Mouse (Mus musculus) limb, embryonic 14.5 days (tissue): ENCODE results near the gene Slc25a12. TPM values are rescaled to one million over a fixed set of nuclear protein-coding genes. Genes with fewer than 3 reads are reported as not detected.

Experiments
- ATAC-seq: fragments of 200-750 bp; cut with Nextera tagmentation; 2 replicates; pipeline ENCODE4 v1.8.0; 2017; ENCODE audit warnings: low read depth, moderate number of reproducible peaks, moderate TSS enrichment; ENCODE audit not compliant: low FRiP score
- DNase-seq: peaks from one replicate; pipeline ENCODE4 v3.0.0-alpha.2; 2015; ENCODE audit warnings: low spot score
- H3K27ac ChIP-seq: fragments of 300-500 bp; sonication (generic); replicated peaks from 2 replicates; pipeline ENCODE4 v1.5.1; 2014; ENCODE audit warnings: low read depth, mild to moderate bottlenecking, low read length, moderate library complexity, mixed read lengths
- H3K27me3 ChIP-seq: fragments of 300-500 bp; sonication (generic); 2 replicates; pipeline ENCODE4 v1.6.1; 2014; ENCODE audit warnings: low read length, mixed read lengths; ENCODE audit not compliant: control insufficient read depth, insufficient read depth
- H3K36me3 ChIP-seq: fragments of 300-500 bp; sonication (generic); 2 replicates; pipeline ENCODE4 v1.6.1; 2014; ENCODE audit warnings: mild to moderate bottlenecking, low read length, moderate library complexity, mixed read lengths; ENCODE audit not compliant: control insufficient read depth, insufficient read depth
- H3K4me1 ChIP-seq: fragments of 300-500 bp; sonication (generic); 2 replicates; pipeline ENCODE4 v1.6.1; 2014; ENCODE audit warnings: antibody characterized with exemption, low read length, mixed read lengths; ENCODE audit not compliant: control insufficient read depth, insufficient read depth
- H3K4me2 ChIP-seq: fragments of 300-500 bp; sonication (generic); replicated peaks from 2 replicates; pipeline ENCODE4 v1.6.1; 2014; ENCODE audit warnings: low read depth, mild to moderate bottlenecking, low read length, moderate library complexity; ENCODE audit not compliant: severe bottlenecking
- H3K4me3 ChIP-seq: fragments of 300-500 bp; sonication (generic); replicated peaks from 2 replicates; pipeline ENCODE4 v1.5.1; 2014; ENCODE audit warnings: low read length
- H3K9ac ChIP-seq: fragments of 300-500 bp; sonication (generic); 2 replicates; pipeline ENCODE4 v1.6.1; 2014; ENCODE audit warnings: mild to moderate bottlenecking, low read depth, low read length, moderate library complexity; ENCODE audit not compliant: severe bottlenecking
- H3K9me3 ChIP-seq: fragments of 300-500 bp; sonication (generic); 2 replicates; pipeline ENCODE4 v1.6.1; 2016; ENCODE audit warnings: low read length; ENCODE audit not compliant: control insufficient read depth
- POLR2A ChIP-seq: fragments of 200-500 bp; IDR thresholded peaks from 2 replicates; pipeline ENCODE4 v1.8.0; 2012; ENCODE audit warnings: inconsistent platforms, mild to moderate bottlenecking, moderate library complexity, borderline replicate concordance; ENCODE audit not compliant: insufficient read depth, insufficient read length; ENCODE audit errors: extremely low read depth
- WGBS: fragments of 180-500 bp; shearing (Covaris S2); extraction: QIAGEN DNeasy Blood & Tissue Kit; methylation state at CpG from one replicate; pipeline ENCODE4 v1.1.7; 2014; 5-methylcytosine and 5-hydroxymethylcytosine counted together
- polyA plus RNA-seq, 2 experiments: library from polyadenylated mRNA; depleted of rRNA in 1 of 2; stranded (reverse) in 1 of 2; unstranded in 1 of 2; fragments of >200 nt; fragmentation: Nextera tagmentation in 1 of 2; extraction: Ambion mirVana in 1 of 2; gene quantifications; 2 replicates each; pipeline versions ENCODE4 v1.2.1 to v1.2.3; 2012 to 2014

Gene Slc25a12
- polyA plus RNA-seq, 2 experiments: 30.9 to 33.1 TPM

- H3K4me1 ChIP-seq: 0 out of 2 replicates have a peak, but pooled peaks cover 4% of the 10 kb centered on the region
- H3K36me3 ChIP-seq: peaks cover 21% of the 10 kb centered on the region
- no peak for ATAC-seq
- no peak overlapping the region for H3K9ac ChIP-seq
- TF ChIP-seq POLR2A: no peak
- no peak overlapping the region for H3K27ac ChIP-seq
- H3K9me3 ChIP-seq: no peaks in the 10 kb centered on the region
- no peak overlapping the region for H3K4me2 ChIP-seq
- no peak overlapping the region for H3K4me3 ChIP-seq
- H3K27me3 ChIP-seq: no peaks in the 10 kb centered on the region
- no peak for DNase-seq
These were observed 61.2 kb downstream of the Slc25a12 start for GRCm38 (mm10) chr2:71306357-71306756.

GRCm38 (mm10) chr2:71304821-71305220 lies 62.7 kb downstream of the Slc25a12 start:
- H3K9ac ChIP-seq: no peak overlapping the region
- H3K36me3 ChIP-seq: peaks cover 7% of the 10 kb centered on the region
- H3K27ac ChIP-seq: no peak overlapping the region
- H3K9me3 ChIP-seq: no peaks in the 10 kb centered on the region
- 0 out of 2 replicates have a peak, but pooled peaks cover 4% of the 10 kb centered on the region for H3K4me1 ChIP-seq
- no peak for TF ChIP-seq POLR2A
- no peaks in the 10 kb centered on the region for H3K27me3 ChIP-seq
- ATAC-seq: no peak
- no peak overlapping the region for H3K4me3 ChIP-seq
- no peak for DNase-seq
- WGBS: 28% methylated on average over 3 of the region's 3 CpGs
- no peak overlapping the region for H3K4me2 ChIP-seq

GRCm38 (mm10) chr2:71303221-71303620 lies 64.3 kb downstream of the Slc25a12 start:
- ATAC-seq (no peak), DNase-seq (no peak)
- H3K4me1 ChIP-seq: peaks cover 5% of the 10 kb centered on the region
- TF ChIP-seq POLR2A: no peak
- H3K4me3 ChIP-seq: no peak overlapping the region
- no peak overlapping the region for H3K9ac ChIP-seq
- H3K9me3 ChIP-seq: no peaks in the 10 kb centered on the region
- H3K27ac ChIP-seq: no peak overlapping the region
- H3K27me3 ChIP-seq: no peaks in the 10 kb centered on the region
- peaks cover 9% of the 10 kb centered on the region for H3K36me3 ChIP-seq
- no peak overlapping the region for H3K4me2 ChIP-seq

- TF ChIP-seq POLR2A: no peak
- H3K9ac ChIP-seq: no peak overlapping the region
- ATAC-seq (no peak), DNase-seq (no peak)
- H3K4me3 ChIP-seq: no peak overlapping the region
- peaks cover 6% of the 10 kb centered on the region for H3K36me3 ChIP-seq
- 69% methylated on average over 3 of the region's 3 CpGs for WGBS
- H3K4me1 ChIP-seq: peaks cover 10% of the 10 kb centered on the region
- no peaks in the 10 kb centered on the region for H3K9me3 ChIP-seq
- no peaks in the 10 kb centered on the region for H3K27me3 ChIP-seq
- H3K27ac ChIP-seq: no peak overlapping the region
- no peak overlapping the region for H3K4me2 ChIP-seq
These were observed 65.3 kb downstream of the Slc25a12 start for GRCm38 (mm10) chr2:71302156-71302663.

- ATAC-seq (no peak), DNase-seq (no peak)
- H3K27me3 ChIP-seq: no peaks in the 10 kb centered on the region
- TF ChIP-seq POLR2A: no peak
- H3K4me1 ChIP-seq: peaks cover 10% of the 10 kb centered on the region
- H3K4me2 ChIP-seq: no peak overlapping the region
- H3K36me3 ChIP-seq: peaks cover 7% of the 10 kb centered on the region; the same call in 1 of the 2 replicates
- 97% methylated on average over 1 of the region's 1 CpGs for WGBS
- no peaks in the 10 kb centered on the region for H3K9me3 ChIP-seq
- no peak overlapping the region for H3K9ac ChIP-seq
- no peak overlapping the region for H3K4me3 ChIP-seq
- no peak overlapping the region for H3K27ac ChIP-seq
These were observed 68.8 kb downstream of the Slc25a12 start for GRCm38 (mm10) chr2:71298729-71299128.

GRCm38 (mm10) chr2:71297501-71297900 lies 70.0 kb downstream of the Slc25a12 start:
- 77% methylated on average over 1 of the region's 1 CpGs for WGBS
- ATAC-seq (no peak), DNase-seq (no peak)
- no peak overlapping the region for H3K4me3 ChIP-seq
- H3K4me1 ChIP-seq: peaks cover 6% of the 10 kb centered on the region
- no peak for TF ChIP-seq POLR2A
- H3K36me3 ChIP-seq: peaks cover 7% of the 10 kb centered on the region; the same call in 1 of the 2 replicates
- H3K4me2 ChIP-seq: no peak overlapping the region
- no peak overlapping the region for H3K9ac ChIP-seq
- no peak overlapping the region for H3K27ac ChIP-seq
- no peaks in the 10 kb centered on the region for H3K9me3 ChIP-seq
- no peaks in the 10 kb centered on the region for H3K27me3 ChIP-seq
